Mouse (Mus musculus): Measurements from ENCODE around the gene Zfp518a. TPM values are rescaled to one million over a fixed set of nuclear protein-coding genes. Genes with fewer than 3 reads are reported as not detected.

Zfp518a gene
- polyA plus RNA-seq, 1 experiment from 2014 or later = 15.9 TPM

GRCm38 (mm10) chr19:40888887-40889286 lies 5.6 kb upstream of the Zfp518a start:
- H3K9me3 ChIP-seq (ENCODE audit: control insufficient read depth, low read length) = peaks cover 2% of the 10 kb centered on the region; the same call in 1 of the 2 replicates
- no peak overlapping the region for H3K27ac ChIP-seq (ENCODE audit: low read depth)
- H3K4me3 ChIP-seq (ENCODE audit: low read depth, low read length) = no peak overlapping the region
- H3K9ac ChIP-seq (ENCODE audit: low read length) = no peak overlapping the region
- peaks cover 52% of the 10 kb centered on the region for H3K27me3 ChIP-seq (replicated peaks; ENCODE audit: control insufficient read depth, insufficient read depth, low read length)
- H3K4me1 ChIP-seq (replicated peaks; ENCODE audit: control insufficient read depth, insufficient read depth, low read length) = no peaks in the 10 kb centered on the region
- WGBS = 79% methylated on average over 1 of the region's 1 CpGs
- no peak for DNase-seq (ENCODE audit: low spot score)
- no peak for ATAC-seq (replicated peaks; ENCODE audit: low FRiP score, low TSS enrichment, low read depth)
- H3K4me2 ChIP-seq (ENCODE audit: low read length) = no peak overlapping the region
- H3K36me3 ChIP-seq (ENCODE audit: control insufficient read depth, insufficient read depth, low read length) = no peaks in the 10 kb centered on the region

DNA sequence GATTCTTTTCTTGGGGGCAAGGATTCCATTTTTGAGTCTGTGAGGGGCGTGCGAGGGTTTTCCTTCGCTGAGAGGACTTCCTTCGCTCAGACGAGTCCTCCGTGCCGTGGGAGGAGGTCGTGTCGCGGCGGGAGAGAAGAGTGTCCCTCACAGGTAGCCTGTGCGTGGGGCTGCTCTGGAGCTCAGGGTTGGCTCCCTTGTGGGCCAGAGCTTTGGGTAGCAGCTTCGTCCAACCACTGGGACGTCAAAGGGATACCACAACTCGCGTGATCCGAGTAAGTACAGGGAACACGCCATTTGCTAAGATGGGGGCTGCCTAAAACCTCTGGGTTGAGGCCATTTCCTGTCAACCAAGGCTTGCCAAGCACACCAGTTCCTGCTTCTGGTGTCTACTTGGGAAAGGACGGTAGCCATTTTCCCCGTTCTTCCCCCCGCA lies 416 bp upstream of the Zfp518a start:
- peak overlapping the region; percentile 83 for H3K9ac ChIP-seq (ENCODE audit: low read length)
- H3K9me3 ChIP-seq (ENCODE audit: control insufficient read depth, low read length) = peaks cover 6% of the 10 kb centered on the region; the same call in 1 of the 2 replicates
- H3K36me3 ChIP-seq (ENCODE audit: control insufficient read depth, insufficient read depth, low read length) = 0 out of 2 replicates have a peak, but pooled peaks cover 7% of the 10 kb centered on the region
- H3K27ac ChIP-seq (ENCODE audit: low read depth) = peak overlapping the region; percentile 96
- H3K4me1 ChIP-seq (replicated peaks; ENCODE audit: control insufficient read depth, insufficient read depth, low read length) = 0 out of 2 replicates have a peak, but pooled peaks cover 6% of the 10 kb centered on the region
- ATAC-seq (replicated peaks; ENCODE audit: low FRiP score, low TSS enrichment, low read depth) (no peak; the same call in 1 of the 2 replicates), DNase-seq (ENCODE audit: low spot score) (no peak)
- H3K4me2 ChIP-seq (ENCODE audit: low read length) = peak overlapping the region; percentile 71
- peaks cover 25% of the 10 kb centered on the region for H3K27me3 ChIP-seq (replicated peaks; ENCODE audit: control insufficient read depth, insufficient read depth, low read length)
- peak overlapping the region; percentile 84 for H3K4me3 ChIP-seq (ENCODE audit: low read depth, low read length)
- 42% methylated on average over 21 of the region's 21 CpGs for WGBS

DNA sequence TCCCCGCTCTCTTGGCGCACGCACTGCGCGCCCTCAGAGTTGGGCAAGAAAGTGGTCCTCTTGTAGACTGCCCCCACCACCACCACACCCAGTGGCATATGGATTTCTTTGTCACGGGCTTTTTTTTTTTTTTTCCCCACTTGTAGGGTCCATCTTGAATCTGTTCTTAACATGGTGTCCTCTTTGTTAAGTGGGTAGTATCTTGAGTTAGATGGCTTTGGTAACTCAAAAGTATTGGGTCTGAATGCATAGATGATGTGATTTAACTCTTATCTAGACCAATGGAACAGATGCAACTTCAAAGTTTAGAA lies 843 bp downstream of the Zfp518a start:
- DNase-seq (ENCODE audit: low spot score) = no peak
- 2% methylated on average over 6 of the region's 6 CpGs for WGBS
- H3K4me1 ChIP-seq (replicated peaks; ENCODE audit: control insufficient read depth, insufficient read depth, low read length) = 0 out of 2 replicates have a peak, but pooled peaks cover 6% of the 10 kb centered on the region

DNA sequence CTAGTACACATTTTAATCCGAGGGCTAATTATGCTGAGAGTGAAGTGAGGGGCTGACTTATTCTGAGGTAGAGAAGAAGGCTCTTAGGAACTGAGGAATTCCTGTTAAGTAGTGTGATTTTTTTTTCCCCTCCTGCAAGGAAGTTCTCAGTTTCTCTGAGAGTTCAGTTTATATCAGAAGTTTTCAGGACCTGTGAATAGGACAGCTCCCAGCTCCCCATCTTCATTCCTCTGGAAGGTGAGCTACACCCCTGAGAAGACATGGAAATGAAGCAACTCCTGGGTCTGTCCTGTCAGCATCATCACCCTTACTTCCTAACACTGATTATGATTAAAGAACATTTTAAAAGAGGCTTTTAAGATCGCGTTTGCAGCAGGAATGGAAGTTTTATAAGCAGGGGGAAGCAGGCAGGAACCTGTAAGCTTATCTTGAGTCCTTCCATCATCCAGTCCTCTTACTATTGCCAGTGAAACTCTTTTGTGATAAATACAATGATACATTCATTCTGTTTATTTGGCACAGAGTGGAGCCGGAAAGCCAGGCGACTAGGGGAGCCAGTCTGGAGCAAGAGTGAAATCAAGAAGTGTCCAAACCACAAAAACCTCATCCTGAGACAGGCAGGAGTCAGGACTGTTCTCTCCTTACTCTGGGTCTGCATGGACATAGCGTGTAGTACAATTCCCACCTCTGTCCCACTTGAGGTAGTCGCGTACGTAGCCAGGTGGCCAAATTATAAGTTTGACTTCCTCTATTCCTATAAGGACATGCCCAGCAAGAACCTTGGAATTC lies 37.3 kb downstream of the Zfp518a start:
- Histone ChIP-seq H3K27me3 (replicated peaks; ENCODE audit: control insufficient read depth, insufficient read depth, low read length) (no peaks in the 10 kb centered on the region), H3K9me3 (ENCODE audit: control insufficient read depth, low read length) (no peaks in the 10 kb centered on the region), H3K4me2 (ENCODE audit: low read length) (no peak overlapping the region), H3K4me1 (replicated peaks; ENCODE audit: control insufficient read depth, insufficient read depth, low read length) (no peaks in the 10 kb centered on the region), H3K36me3 (ENCODE audit: control insufficient read depth, insufficient read depth, low read length) (no peaks in the 10 kb centered on the region), H3K9ac (ENCODE audit: low read length) (no peak overlapping the region), H3K4me3 (ENCODE audit: low read depth, low read length) (no peak overlapping the region), H3K27ac (ENCODE audit: low read depth) (no peak overlapping the region)
- WGBS = 68% methylated on average over 9 of the region's 9 CpGs
- ATAC-seq (replicated peaks; ENCODE audit: low FRiP score, low TSS enrichment, low read depth) (no peak), DNase-seq (ENCODE audit: low spot score) (no peak)

More for the DNA sequence above, 843 bp downstream of the Zfp518a start:
- Histone ChIP-seq H3K36me3 (ENCODE audit: control insufficient read depth, insufficient read depth, low read length) (peaks cover 16% of the 10 kb centered on the region; the same call in 1 of the 2 replicates), H3K27me3 (replicated peaks; ENCODE audit: control insufficient read depth, insufficient read depth, low read length) (peaks cover 19% of the 10 kb centered on the region), H3K4me3 (ENCODE audit: low read depth, low read length) (peak overlapping the region; percentile 84), H3K4me2 (ENCODE audit: low read length) (peak overlapping the region; percentile 71), H3K9me3 (ENCODE audit: control insufficient read depth, low read length) (peaks cover 6% of the 10 kb centered on the region; the same call in 1 of the 2 replicates), H3K27ac (ENCODE audit: low read depth) (peak overlapping the region; percentile 96), H3K9ac (ENCODE audit: low read length) (peak overlapping the region; percentile 83)
- ATAC-seq (replicated peaks; ENCODE audit: low FRiP score, low TSS enrichment, low read depth) = no peak

DNA sequence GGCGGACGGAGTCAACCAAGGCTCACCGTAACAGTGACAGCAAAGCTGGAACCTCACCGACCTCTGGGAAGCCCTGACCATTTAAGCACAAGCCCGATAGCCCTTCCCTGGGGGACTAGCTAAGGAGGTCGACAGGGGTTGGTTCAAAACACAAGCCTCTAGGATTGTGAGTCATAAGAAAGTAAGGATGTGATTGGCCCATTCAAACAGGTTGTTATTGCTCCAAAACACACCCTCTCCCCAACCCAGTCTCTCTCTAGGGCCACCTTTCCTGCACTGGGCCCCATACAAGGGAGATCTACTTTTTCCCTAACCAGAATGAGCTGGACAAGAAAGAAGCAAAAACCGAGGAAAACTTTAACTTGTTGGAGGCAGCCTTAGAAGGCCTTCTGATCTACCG lies 40.9 kb downstream of the Zfp518a start:
- 53% methylated on average over 8 of the region's 8 CpGs for WGBS
- ATAC-seq (replicated peaks; ENCODE audit: low FRiP score, low TSS enrichment, low read depth) = no peak
- Histone ChIP-seq H3K36me3 (ENCODE audit: control insufficient read depth, insufficient read depth, low read length) (no peaks in the 10 kb centered on the region), H3K4me3 (ENCODE audit: low read depth, low read length) (no peak overlapping the region), H3K4me2 (ENCODE audit: low read length) (no peak overlapping the region), H3K9ac (ENCODE audit: low read length) (no peak overlapping the region), H3K9me3 (ENCODE audit: control insufficient read depth, low read length) (0 out of 2 replicates have a peak, but pooled peaks cover 6% of the 10 kb centered on the region), H3K4me1 (replicated peaks; ENCODE audit: control insufficient read depth, insufficient read depth, low read length) (no peaks in the 10 kb centered on the region), H3K27me3 (replicated peaks; ENCODE audit: control insufficient read depth, insufficient read depth, low read length) (no peaks in the 10 kb centered on the region), H3K27ac (ENCODE audit: low read depth) (no peak overlapping the region)
- no peak for DNase-seq (ENCODE audit: low spot score)

DNA sequence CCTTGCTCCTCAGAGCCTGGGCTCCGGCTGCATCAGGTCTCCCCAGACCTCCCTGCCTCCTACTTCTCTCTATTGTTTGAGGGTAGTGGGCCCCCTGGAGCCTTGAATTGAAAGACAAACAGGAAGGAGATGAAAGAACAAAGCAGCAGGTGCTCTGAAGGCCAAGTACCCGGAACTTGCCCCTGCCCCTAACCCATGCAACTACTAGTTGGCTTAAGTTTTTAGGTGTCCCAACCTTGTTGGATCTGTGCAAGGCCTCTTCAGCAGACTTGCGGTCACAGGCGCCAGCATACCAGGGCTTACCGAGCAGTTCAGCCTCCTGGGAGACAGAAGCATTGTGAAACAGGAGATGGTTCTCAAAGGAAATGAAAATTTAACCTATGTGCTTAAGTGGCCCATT lies 41.5 kb downstream of the Zfp518a start:
- DNase-seq (ENCODE audit: low spot score) (no peak), ATAC-seq (replicated peaks; ENCODE audit: low FRiP score, low TSS enrichment, low read depth) (no peak)
- 0 out of 2 replicates have a peak, but pooled peaks cover 6% of the 10 kb centered on the region for H3K9me3 ChIP-seq (ENCODE audit: control insufficient read depth, low read length)
- no peaks in the 10 kb centered on the region for H3K27me3 ChIP-seq (replicated peaks; ENCODE audit: control insufficient read depth, insufficient read depth, low read length)
- WGBS = 53% methylated on average over 5 of the region's 5 CpGs
- H3K4me1 ChIP-seq (replicated peaks; ENCODE audit: control insufficient read depth, insufficient read depth, low read length) = no peaks in the 10 kb centered on the region
- H3K4me2 ChIP-seq (ENCODE audit: low read length) = no peak overlapping the region
- no peak overlapping the region for H3K27ac ChIP-seq (ENCODE audit: low read depth)
- H3K4me3 ChIP-seq (ENCODE audit: low read depth, low read length) = no peak overlapping the region
- no peak overlapping the region for H3K9ac ChIP-seq (ENCODE audit: low read length)
- H3K36me3 ChIP-seq (ENCODE audit: control insufficient read depth, insufficient read depth, low read length) = no peaks in the 10 kb centered on the region

- ATAC-seq (replicated peaks; ENCODE audit: low FRiP score, low TSS enrichment, low read depth) = no peak
- WGBS = 87% methylated on average over 7 of the region's 7 CpGs
- no peak overlapping the region for H3K4me2 ChIP-seq (ENCODE audit: low read length)
Observed at GRCm38 (mm10) chr19:40943552-40943951, 49.0 kb downstream of the Zfp518a start.

GRCm38 (mm10) chr19:40946937-40947577 lies 52.6 kb downstream of the Zfp518a start:
- Histone ChIP-seq H3K4me1 (replicated peaks; ENCODE audit: control insufficient read depth, insufficient read depth, low read length) (no peaks in the 10 kb centered on the region), H3K27me3 (replicated peaks; ENCODE audit: control insufficient read depth, insufficient read depth, low read length) (no peaks in the 10 kb centered on the region), H3K27ac (ENCODE audit: low read depth) (no peak overlapping the region), H3K9ac (ENCODE audit: low read length) (no peak overlapping the region), H3K4me3 (ENCODE audit: low read depth, low read length) (no peak overlapping the region), H3K36me3 (ENCODE audit: control insufficient read depth, insufficient read depth, low read length) (no peaks in the 10 kb centered on the region), H3K4me2 (ENCODE audit: low read length) (no peak overlapping the region), H3K9me3 (ENCODE audit: control insufficient read depth, low read length) (no peaks in the 10 kb centered on the region)
- WGBS = 86% methylated on average over 4 of the region's 4 CpGs
- no peak for DNase-seq (ENCODE audit: low spot score)
- ATAC-seq (replicated peaks; ENCODE audit: low FRiP score, low TSS enrichment, low read depth) = no peak

More at GRCm38 (mm10) chr19:40943552-40943951, 49.0 kb downstream of the Zfp518a start:
- no peaks in the 10 kb centered on the region for H3K36me3 ChIP-seq (ENCODE audit: control insufficient read depth, insufficient read depth, low read length)
- no peak for DNase-seq (ENCODE audit: low spot score)
- H3K4me1 ChIP-seq (replicated peaks; ENCODE audit: control insufficient read depth, insufficient read depth, low read length) = no peaks in the 10 kb centered on the region
- no peak overlapping the region for H3K4me3 ChIP-seq (ENCODE audit: low read depth, low read length)
- H3K9me3 ChIP-seq (ENCODE audit: control insufficient read depth, low read length) = 0 out of 2 replicates have a peak, but pooled peaks cover 6% of the 10 kb centered on the region
- no peak overlapping the region for H3K9ac ChIP-seq (ENCODE audit: low read length)
- no peaks in the 10 kb centered on the region for H3K27me3 ChIP-seq (replicated peaks; ENCODE audit: control insufficient read depth, insufficient read depth, low read length)
- H3K27ac ChIP-seq (ENCODE audit: low read depth) = no peak overlapping the region
